Mouse (Mus musculus) urinary bladder, postnatal 36 days (tissue): ENCODE data around the gene Olfr1164.

Experiments
- DNase-seq, 2 experiments: peaks; one replicate each; pipeline ENCODE4 v3.0.0; 2022; ENCODE audit warnings: low spot score in 2 of 2, mixed read lengths in 1 of 2

The Olfr1164 gene

DNA sequence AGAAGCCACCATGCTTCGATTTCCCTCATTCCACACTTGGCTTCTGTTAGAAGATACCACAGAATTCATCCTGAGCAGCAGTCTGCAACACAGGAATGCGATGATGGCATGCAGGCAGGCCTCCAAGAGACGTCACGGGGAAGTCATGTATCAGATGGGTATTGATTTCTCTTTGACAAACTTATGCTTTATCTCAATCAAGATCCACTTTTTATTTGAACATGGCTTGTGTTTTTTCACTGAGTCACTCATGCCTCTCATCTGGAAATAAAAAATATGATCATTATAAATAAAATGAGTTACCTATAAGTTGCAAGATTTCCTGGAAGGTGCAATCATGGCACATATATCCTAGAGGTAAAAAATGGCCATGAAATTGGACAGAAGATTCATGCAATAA lies at the start of gene Olfr1164:
TSS of gene Olfr1164 (minus strand) at position 101 of the 400 bp plus-strand sequence.
- DNase-seq = no peak

DNA sequence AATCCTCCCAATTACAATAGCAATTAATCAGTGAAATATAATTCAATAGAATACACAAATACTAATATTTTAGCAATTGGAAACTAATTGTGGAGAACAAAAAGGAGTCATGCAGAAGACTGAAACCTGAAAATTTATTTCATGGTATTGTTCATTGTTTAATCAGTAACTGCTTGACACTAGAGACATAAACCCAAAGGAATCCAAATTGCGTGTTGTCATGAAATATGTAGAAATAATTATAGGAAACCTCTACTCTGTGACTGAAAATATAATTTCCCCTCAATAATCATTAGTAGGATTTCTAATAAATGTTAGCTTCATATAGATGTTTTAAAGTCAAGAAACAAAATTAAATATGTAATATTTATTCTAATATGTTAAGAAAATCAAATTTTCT lies 34.4 kb upstream of the Olfr1164 start, which contains the start of gene Olfr1166:
TSS of gene Olfr1166 (minus strand) at position 101 of the 400 bp plus-strand sequence.
- DNase-seq = no peak

DNA sequence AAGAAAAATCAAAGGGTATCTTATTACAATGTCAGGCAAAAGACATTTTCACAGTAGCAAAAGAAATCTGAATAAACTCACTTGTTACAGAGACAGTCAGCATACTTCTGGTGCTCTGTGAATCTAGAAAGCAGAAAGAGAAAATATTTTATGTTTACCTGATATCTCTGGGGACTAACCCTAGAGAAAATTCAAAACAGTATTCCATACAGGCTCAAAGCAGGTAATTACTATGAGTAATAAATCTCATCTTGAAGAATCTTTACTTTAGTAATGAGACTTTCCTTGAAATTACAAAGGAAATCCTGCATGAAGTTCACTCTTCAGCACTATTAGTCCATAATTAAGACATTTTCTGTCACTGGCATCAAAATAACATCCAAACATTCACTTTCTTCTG lies 22.0 kb downstream of the Olfr1164 start, which contains the start of gene Olfr1163:
TSS of gene Olfr1163 (minus strand) at position 101 of the 400 bp plus-strand sequence.
- no peak for DNase-seq

- DNase-seq = no peak
Observed at GRCm38 (mm10) chr2:88063587-88063986, 30.2 kb downstream of the Olfr1164 start.

DNA sequence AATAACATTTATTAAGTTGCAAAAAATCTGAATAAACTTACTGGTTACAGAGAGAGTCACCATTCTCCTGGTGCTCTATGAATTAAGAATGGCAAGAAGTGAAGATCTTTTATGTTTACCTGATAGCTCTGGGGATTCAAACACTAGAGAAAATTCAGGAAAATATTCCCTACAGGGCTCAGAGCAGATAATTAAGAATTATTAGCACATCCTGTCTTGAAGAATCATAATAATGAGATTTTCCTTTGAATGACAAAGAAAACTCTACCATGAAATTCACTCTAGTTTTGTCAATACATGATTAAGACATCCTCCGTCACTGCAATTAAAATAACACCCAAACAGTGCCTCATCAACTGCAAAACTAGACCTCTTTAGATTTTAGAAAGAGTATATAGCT lies 42.7 kb downstream of the Olfr1164 start, which contains the start of gene Olfr1162:
TSS of gene Olfr1162 (minus strand) at position 101 of the 400 bp plus-strand sequence.
- DNase-seq = no peak
